Mouse (Mus musculus) NIH3T3 (cell line): ENCODE measurements at regions not wholly inside any gene's neighbourhood (a gene's known extent, or its start where the extent isn't known, plus 50 kb on each side); places are given as distances from the start of the nearest gene placed in this dataset.

Experiments
- DNase-seq: peaks from one replicate; pipeline ENCODE4 v3.0.0-alpha.2; 2012; ENCODE audit warnings: low read depth

DNA sequence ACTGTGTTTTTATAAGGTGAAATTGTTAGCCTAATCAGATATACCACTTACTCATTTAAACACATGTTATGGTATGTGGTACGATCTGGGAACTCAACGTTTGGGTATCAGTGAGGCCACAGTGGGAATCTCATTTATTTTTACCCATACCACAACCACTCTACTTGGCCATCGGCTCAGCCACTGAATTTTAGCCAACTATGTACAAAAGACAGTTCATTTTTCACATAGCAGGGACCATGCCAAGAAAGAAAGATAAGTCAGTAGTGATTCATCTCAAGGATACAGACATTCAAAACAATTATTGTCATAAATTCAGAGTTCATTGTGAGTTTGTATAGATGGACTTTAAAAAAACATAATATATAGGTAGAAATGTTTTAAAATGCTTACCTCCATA lies 634.7 kb upstream of the Adgrl2 start:
- DNase-seq, result peak; percentile 81

DNA sequence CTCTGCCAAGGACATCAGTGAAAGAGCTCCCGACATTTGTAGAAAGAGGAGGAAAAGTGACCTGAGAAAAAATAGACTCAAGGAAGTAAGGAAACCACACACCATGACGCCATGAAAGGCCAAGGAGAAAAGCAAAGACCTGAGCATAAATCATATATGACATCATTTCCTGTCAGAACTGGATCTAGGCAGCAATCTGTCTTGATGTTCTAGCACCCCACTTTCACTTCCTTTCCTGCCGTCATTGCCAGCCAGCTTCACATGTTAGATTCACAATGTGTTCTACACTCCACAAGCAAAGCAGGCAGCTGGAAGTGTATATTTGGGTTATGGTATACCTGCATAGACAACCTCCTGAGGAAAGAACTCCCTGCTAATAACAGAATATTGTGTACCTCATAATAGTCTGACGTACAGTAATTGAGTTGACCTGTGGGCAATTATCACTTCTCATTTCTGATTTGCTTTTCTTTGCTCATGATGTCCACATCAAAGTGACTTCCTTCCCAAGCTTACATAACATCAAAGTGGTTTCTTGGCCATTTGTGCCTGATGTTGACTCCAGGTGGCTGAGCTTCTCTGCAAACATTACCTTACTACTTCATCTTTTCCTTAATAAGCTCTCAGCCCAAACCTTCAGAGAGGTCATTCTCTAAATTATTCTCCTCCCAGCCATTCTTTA lies 633.6 kb upstream of the Adgrl2 start:
- DNase-seq, result no peak

- no peak for DNase-seq
Measured at GRCm38 (mm10) chr3:149603865-149604264, 613.5 kb upstream of the Adgrl2 start.

DNA sequence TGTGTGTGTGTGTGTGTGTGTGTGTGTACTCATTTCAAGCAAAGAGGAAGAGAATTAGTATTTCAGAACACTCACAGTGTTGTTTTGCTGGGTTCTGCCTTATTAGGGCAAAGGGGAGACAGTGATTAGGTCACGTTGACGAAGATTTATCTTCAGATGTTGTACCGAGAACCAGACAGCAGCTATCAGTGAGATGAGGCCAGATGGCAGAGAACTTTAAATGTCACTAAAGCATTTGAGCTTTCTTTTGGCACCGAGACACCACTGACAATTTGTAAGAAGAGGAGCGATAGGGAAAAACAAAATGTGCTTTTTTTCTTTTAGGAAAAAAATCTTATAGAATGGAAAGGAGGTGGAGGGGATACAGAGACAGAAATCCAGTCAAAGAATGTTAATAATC lies 610.9 kb upstream of the Adgrl2 start:
- DNase-seq, result no peak

GRCm38 (mm10) chr3:149594470-149594869 lies 604.1 kb upstream of the Adgrl2 start:
- DNase-seq, result peak; percentile 45

- no peak for DNase-seq
Measured at GRCm38 (mm10) chr3:149585769-149586168, 595.4 kb upstream of the Adgrl2 start.

GRCm38 (mm10) chr3:149581141-149581540 lies 590.8 kb upstream of the Adgrl2 start:
- no peak for DNase-seq

DNA sequence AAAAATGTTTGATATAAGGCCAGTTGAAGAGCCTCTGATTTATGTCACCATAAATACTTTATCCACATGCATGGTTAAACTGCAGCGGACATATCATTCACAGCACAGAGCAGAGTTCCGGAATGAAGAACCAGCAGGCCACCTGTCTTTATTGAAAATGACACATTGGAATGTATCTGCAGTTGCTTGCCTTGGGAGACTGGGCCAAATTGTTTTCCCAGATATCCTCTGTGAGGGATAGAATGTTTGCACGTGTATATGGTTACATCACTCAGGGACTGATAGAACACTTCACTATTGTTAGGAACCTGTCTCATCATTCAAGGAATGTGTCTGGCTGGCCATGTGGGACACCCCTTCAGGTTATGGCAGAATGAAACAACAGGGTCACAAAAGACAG lies 585.3 kb upstream of the Adgrl2 start:
- no peak for DNase-seq

DNA sequence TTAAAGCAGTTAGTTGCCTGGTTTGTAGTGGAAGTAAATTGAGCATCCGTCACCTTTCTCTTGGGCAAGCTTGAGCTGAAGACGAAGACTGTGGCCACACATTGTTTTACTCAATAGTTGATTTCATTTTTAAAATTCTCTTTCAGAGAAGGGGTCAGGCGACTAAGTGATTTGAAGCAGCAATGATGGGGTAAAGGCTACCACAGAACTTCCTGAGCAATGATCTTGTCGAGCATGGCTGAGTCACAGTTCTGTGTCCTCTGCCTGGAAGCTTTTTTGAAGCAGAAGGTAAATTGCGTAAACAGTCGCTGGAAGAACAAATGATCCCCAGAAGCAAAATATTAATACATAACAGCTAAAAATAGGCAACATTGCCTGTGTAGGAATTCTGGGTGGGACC lies 576.5 kb upstream of the Adgrl2 start:
- no peak for DNase-seq

DNA sequence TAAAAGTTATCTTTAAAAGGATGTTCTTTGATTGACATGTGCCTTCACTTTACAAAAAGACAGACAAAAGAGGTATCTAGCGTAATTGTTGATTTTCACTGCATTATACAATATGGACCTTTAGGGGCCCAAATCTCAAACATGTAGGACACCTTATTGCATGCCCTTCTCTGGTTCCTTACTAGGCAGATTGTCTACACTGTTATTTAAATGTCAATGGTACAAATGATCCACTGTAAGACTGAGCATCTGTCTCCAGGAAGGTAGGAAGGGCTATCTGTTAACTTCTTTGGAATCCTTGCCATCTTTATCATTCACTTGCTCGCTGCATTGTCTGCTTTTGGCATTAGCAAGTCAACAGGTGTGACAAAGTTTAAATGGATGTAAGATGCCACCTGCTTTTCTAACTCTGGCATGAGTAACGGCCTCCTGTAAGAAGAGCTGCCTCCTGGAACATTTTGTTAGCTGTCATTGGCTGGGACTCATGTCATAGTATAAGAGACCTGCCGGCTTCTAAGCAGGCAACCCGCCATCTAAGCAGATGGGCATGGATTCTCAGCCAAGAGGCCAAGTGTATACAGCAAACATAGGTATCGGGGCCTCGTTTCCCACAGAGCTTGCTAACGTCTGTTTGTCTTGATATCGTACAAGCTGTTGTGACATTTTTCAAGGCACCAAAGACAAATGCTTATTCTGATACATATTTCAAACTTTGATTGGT lies 560.0 kb upstream of the Adgrl2 start:
- DNase-seq, result no peak

DNA sequence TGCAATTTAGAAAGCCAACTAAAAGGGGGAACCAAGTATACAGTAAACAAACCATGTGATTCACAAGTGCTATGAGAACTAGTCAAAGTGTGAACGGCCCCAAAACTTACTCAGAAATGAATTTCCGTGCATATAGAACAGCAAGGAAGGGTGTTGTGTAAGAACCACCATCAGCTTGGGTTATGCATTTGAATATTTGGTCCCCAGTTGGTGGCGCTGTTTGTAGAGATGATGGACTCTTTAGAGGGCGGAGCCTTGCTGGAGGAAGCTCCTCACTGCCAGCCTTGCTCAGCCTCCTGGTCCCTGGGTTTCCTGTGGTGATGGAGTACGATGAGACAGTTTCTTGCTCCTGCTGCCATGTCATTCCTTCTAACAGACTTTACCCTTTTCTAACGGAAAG lies 556.7 kb upstream of the Adgrl2 start:
- DNase-seq, result peak; percentile 58

GRCm38 (mm10) chr3:149546256-149546655 lies 555.9 kb upstream of the Adgrl2 start:
- no peak for DNase-seq

DNA sequence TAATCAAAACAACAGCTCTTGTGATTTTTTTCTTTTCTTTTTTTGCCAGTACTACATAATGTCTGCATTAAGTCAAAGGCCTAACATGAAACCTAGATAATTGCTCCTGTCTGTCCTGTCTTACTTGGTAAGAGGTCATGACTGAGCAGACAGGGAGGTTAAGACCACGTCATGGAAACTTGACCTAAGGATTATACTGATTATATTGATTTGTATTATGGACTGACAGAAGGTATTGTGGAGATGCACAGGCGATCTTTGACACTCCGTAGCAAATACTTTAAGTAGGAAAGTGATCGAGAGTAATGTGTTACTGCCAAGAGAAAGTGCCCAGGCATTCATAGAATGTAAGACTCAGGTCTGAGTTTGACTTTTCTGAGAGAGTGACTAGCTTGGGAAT lies 543.8 kb upstream of the Adgrl2 start:
- no peak for DNase-seq

- no peak for DNase-seq
Measured at GRCm38 (mm10) chr3:149530026-149530607, 539.8 kb upstream of the Adgrl2 start.

DNA sequence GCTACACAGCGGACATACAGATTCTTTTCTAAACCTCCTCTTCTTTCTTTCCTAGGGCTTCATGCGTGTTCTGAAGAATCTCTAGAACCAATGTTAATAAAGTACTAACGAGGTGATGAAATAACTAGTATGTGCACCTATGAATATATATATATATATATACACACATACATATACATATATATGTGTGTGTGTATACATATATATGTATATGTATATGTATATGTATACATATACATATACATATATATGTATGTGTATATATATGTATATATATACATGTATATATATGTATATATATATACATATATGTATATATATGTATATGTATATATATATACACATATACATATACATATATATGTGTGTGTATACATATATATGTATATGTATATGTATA lies 536.2 kb upstream of the Adgrl2 start:
- DNase-seq, result no peak

GRCm38 (mm10) chr3:149519575-149519929 lies 529.2 kb upstream of the Adgrl2 start:
- no peak for DNase-seq

GRCm38 (mm10) chr3:149518928-149519574 lies 528.7 kb upstream of the Adgrl2 start:
- no peak for DNase-seq

GRCm38 (mm10) chr3:149517537-149517936 lies 527.2 kb upstream of the Adgrl2 start:
- no peak for DNase-seq

DNA sequence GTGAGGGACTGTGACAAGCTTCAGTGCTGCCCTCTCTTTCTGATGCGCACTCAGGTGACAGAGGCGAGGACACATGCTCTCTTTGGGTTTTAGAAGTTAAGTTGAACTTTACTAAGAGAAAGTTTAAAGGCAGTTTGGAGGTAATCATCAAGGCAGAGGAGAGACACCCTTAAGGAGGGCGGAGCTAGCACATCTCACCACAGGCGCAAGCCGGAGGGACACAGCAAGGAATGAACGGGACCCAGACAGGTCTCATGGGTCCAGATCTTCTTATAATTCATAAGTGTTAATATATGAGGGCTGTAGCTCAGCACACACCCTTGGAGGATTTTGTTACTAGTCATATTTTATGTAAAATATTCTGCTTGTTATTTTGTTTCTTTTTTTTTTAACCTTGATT lies 518.8 kb upstream of the Adgrl2 start:
- no peak for DNase-seq

DNA sequence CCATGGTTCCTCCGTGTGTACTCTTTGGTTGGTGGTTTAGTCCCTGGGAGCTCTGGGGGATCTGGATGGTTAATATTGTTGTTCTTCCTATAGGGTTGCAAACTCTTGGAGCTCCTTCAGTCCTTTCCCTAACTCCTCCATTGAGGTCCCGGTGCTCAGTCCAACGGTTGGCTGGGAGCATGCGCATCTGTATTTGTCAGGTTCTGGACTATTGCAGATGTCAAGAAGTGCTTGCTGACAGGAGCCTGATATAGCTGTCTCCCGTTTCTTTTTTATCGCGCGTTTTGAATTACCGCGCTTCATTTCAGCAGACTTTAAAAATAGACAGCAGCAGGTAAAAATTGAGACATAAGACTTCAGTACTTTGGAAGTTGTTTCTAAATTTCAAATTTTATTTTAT lies 518.3 kb upstream of the Adgrl2 start:
- DNase-seq, result no peak

GRCm38 (mm10) chr3:149505692-149506091 lies 515.3 kb upstream of the Adgrl2 start:
- DNase-seq, result no peak

DNA sequence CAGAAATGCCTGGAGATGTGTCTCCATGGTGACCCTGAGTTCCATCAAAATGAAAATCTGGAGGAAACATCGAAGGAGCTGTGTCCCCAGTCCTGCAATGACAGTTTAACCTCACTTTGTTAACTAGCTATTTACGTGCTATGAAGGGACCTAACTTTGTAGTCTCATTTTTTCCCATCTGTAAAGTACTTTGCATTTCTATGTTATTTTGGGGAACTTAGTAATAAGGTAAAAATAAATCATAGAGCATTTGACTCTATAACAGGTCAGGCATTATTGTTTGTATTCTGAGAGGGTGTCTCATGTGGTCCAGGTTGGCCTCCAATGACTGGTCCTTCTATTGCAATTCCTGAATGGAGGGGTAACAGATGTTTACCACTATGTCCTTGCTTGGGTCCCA lies 513.6 kb upstream of the Adgrl2 start:
- DNase-seq, result no peak

- DNase-seq, result no peak
Measured at GRCm38 (mm10) chr3:149500130-149500529, 509.8 kb upstream of the Adgrl2 start.
